Mouse (Mus musculus) mouse trophoblast stem cell (cell line): ENCODE results near the gene Papss2.

Source experiments
- in situ Hi-C, 2 experiments: fragments of 300-500 bp; cut with MseI, MboI; formaldehyde crosslinking; loops; 2 replicates in 1 of 2; 3 replicates in 1 of 2; pipeline ENCODE4 v1.15.1; 2025

Papss2 gene

GRCm38 (mm10) chr19:32710288-32710687 is 114.7 kb downstream of the Papss2 start:
- in situ Hi-C loops = loop anchor here in 1 of 2 experiments (5.0 kb wide), 1 partner anchor 517 kb away; no protein-coding TSS in a partner anchor

- in situ Hi-C loops = loop anchor here in 1 of 2 experiments (5.0 kb wide), 1 partner anchor 515 kb away; no protein-coding TSS in a partner anchor
Observed at GRCm38 (mm10) chr19:32711761-32712541, 116.4 kb downstream of the Papss2 start.

GRCm38 (mm10) chr19:32712588-32713042 is 117.0 kb downstream of the Papss2 start:
- in situ Hi-C loops = loop anchor here in 1 of 2 experiments (5.0 kb wide), 1 partner anchor 515 kb away; no protein-coding TSS in a partner anchor

- in situ Hi-C loops = loop anchor here in 1 of 2 experiments (5.0 kb wide), 1 partner anchor 514 kb away; no protein-coding TSS in a partner anchor
Observed at GRCm38 (mm10) chr19:32713471-32713870, 117.9 kb downstream of the Papss2 start.

GRCm38 (mm10) chr19:32715201-32715600 is 119.6 kb downstream of the Papss2 start:
- in situ Hi-C loops = no loop called here

GRCm38 (mm10) chr19:32715681-32716080 is 120.1 kb downstream of the Papss2 start:
- in situ Hi-C loops = no loop called here
